Mouse (Mus musculus) mouse embryonic stem cell (cell line): ENCODE measurements at regions not wholly inside any gene's neighbourhood (a gene's known extent, or its start where the extent isn't known, plus 50 kb on each side); places are given as distances from the start of the nearest gene placed in this dataset.

Experiments used
- in situ Hi-C, 2 experiments: fragments of 300-500 bp; cut with MboI; formaldehyde crosslinking; loops; 1 replicate in 1 of 2; 3 replicates in 1 of 2; pipeline ENCODE4 v1.14.3; 2019 to 2020; ENCODE audit warnings: low sequenced_read_pairs in 2 of 2, low pct_unique_long_range_greater_than_20kb in 1 of 2, mixed read lengths in 1 of 2; ENCODE audit not compliant: unreplicated experiment in 1 of 2

- in situ Hi-C loops: no loop called here
Observed at GRCm38 (mm10) chr15:8903651-8904050, 64.1 kb upstream of the Ranbp3l start.

GRCm38 (mm10) chr15:8897487-8898158 lies 70.1 kb upstream of the Ranbp3l start:
- in situ Hi-C loops: no loop called here

GRCm38 (mm10) chr15:8896856-8897255 lies 70.9 kb upstream of the Ranbp3l start:
- in situ Hi-C loops: no loop called here

- in situ Hi-C loops: no loop called here
Observed at GRCm38 (mm10) chr15:8896391-8896790, 71.4 kb upstream of the Ranbp3l start.

GRCm38 (mm10) chr15:8885585-8885984 lies 82.2 kb upstream of the Ranbp3l start:
- in situ Hi-C loops: no loop called here

GRCm38 (mm10) chr15:8884608-8885467 lies 82.9 kb upstream of the Ranbp3l start:
- in situ Hi-C loops: no loop called here

- in situ Hi-C loops: no loop called here
Observed at GRCm38 (mm10) chr15:8882880-8883539, 84.7 kb upstream of the Ranbp3l start.

GRCm38 (mm10) chr15:8874884-8875493 lies 92.8 kb upstream of the Ranbp3l start:
- in situ Hi-C loops: loop anchor here (25.0 kb wide), 1 partner anchor 238 kb away; no protein-coding TSS in a partner anchor

GRCm38 (mm10) chr15:8868021-8868420 lies 99.7 kb upstream of the Ranbp3l start:
- in situ Hi-C loops: loop anchor here (25.0 kb wide), 1 partner anchor 231 kb away; no protein-coding TSS in a partner anchor

GRCm38 (mm10) chr15:8867160-8867891 lies 100.4 kb upstream of the Ranbp3l start:
- in situ Hi-C loops: loop anchor here (25.0 kb wide), 1 partner anchor 230 kb away; no protein-coding TSS in a partner anchor

GRCm38 (mm10) chr15:8865089-8865933 lies 102.4 kb upstream of the Ranbp3l start:
- in situ Hi-C loops: loop anchor here (25.0 kb wide), 1 partner anchor 228 kb away; no protein-coding TSS in a partner anchor

GRCm38 (mm10) chr15:8856419-8857084 lies 111.2 kb upstream of the Ranbp3l start:
- in situ Hi-C loops: loop anchor here (10.0 to 25.0 kb wide), 2 partner anchors 52 to 219 kb away; no protein-coding TSS in a partner anchor

- in situ Hi-C loops: loop anchor here (10.0 to 25.0 kb wide), 2 partner anchors 51 to 218 kb away; no protein-coding TSS in a partner anchor
Observed at GRCm38 (mm10) chr15:8855511-8855910, 112.2 kb upstream of the Ranbp3l start.

GRCm38 (mm10) chr15:8854336-8854735 lies 113.4 kb upstream of the Ranbp3l start:
- in situ Hi-C loops: loop anchor here (10.0 to 25.0 kb wide), 2 partner anchors 50 to 217 kb away; no protein-coding TSS in a partner anchor

GRCm38 (mm10) chr15:8850996-8851395 lies 116.8 kb upstream of the Ranbp3l start:
- in situ Hi-C loops: loop anchor here (10.0 to 25.0 kb wide), 2 partner anchors 46 to 214 kb away; no protein-coding TSS in a partner anchor

GRCm38 (mm10) chr15:8849413-8849812 lies 118.3 kb upstream of the Ranbp3l start:
- in situ Hi-C loops: no loop called here
